Mouse (Mus musculus) ZHBTc4 (cell line): ENCODE measurements around the gene Tmc8.
A peak's percentile ranks its signal among the peaks of the same experiment; 100 is the strongest.
"Not testable (repeated sequence)": the region's sequence is repeated elsewhere in the genome, so short reads cannot be mapped to it uniquely, and the experiment has no call there.

ENCODE experiments used
- DNase-seq: peaks from one replicate; pipeline ENCODE4 v3.0.0-alpha.2; 2011; ENCODE audit warnings: low read depth, low spot score

The Tmc8 gene

GRCm38 (mm10) chr11:117824060-117824969 is 42.4 kb downstream of the Tmc8 start:
- DNase-seq = peak; percentile 87

GRCm38 (mm10) chr11:117825333-117826101 is 43.6 kb downstream of the Tmc8 start, which contains the start of the genes Afmid and Tk1:
Gene Afmid, plus strand, starts transcription at chr11:117825924.
Gene Tk1, minus strand, starts transcription at chr11:117826092.
- DNase-seq = peak; percentile 96

GRCm38 (mm10) chr11:117826164-117826563 is 44.3 kb downstream of the Tmc8 start:
- DNase-seq = peak; percentile 61

GRCm38 (mm10) chr11:117826916-117827315 is 45.0 kb downstream of the Tmc8 start:
- no peak for DNase-seq

GRCm38 (mm10) chr11:117827386-117827785 is 45.5 kb downstream of the Tmc8 start:
- DNase-seq = no peak

- peak; percentile 41 for DNase-seq
Measured at GRCm38 (mm10) chr11:117828149-117828887, 46.4 kb downstream of the Tmc8 start.

GRCm38 (mm10) chr11:117828888-117829604 is 47.2 kb downstream of the Tmc8 start:
- DNase-seq = peak; percentile 37

- no peak for DNase-seq
Measured at GRCm38 (mm10) chr11:117829671-117830215, 47.9 kb downstream of the Tmc8 start.

- DNase-seq = no peak
Measured at GRCm38 (mm10) chr11:117830401-117830800, 48.5 kb downstream of the Tmc8 start.

- peak; percentile 97 for DNase-seq
Measured at GRCm38 (mm10) chr11:117832086-117832969, 50.5 kb downstream of the Tmc8 start.

- DNase-seq = not testable (repeated sequence)
Measured at GRCm38 (mm10) chr11:117833509-117833908, 51.6 kb downstream of the Tmc8 start.

GRCm38 (mm10) chr11:117834086-117834485 is 52.2 kb downstream of the Tmc8 start:
- no peak for DNase-seq

- DNase-seq = peak; percentile 95
Measured at GRCm38 (mm10) chr11:117836306-117836705, 54.4 kb downstream of the Tmc8 start.

- DNase-seq = peak; percentile 63
Measured at GRCm38 (mm10) chr11:117838572-117838971, 56.7 kb downstream of the Tmc8 start.

GRCm38 (mm10) chr11:117839021-117839420 is 57.1 kb downstream of the Tmc8 start:
- DNase-seq = no peak

GRCm38 (mm10) chr11:117840910-117841309 is 59.0 kb downstream of the Tmc8 start:
- no peak for DNase-seq
